Mouse (Mus musculus): Measurements from ENCODE around the gene Usmg5.

DNA sequence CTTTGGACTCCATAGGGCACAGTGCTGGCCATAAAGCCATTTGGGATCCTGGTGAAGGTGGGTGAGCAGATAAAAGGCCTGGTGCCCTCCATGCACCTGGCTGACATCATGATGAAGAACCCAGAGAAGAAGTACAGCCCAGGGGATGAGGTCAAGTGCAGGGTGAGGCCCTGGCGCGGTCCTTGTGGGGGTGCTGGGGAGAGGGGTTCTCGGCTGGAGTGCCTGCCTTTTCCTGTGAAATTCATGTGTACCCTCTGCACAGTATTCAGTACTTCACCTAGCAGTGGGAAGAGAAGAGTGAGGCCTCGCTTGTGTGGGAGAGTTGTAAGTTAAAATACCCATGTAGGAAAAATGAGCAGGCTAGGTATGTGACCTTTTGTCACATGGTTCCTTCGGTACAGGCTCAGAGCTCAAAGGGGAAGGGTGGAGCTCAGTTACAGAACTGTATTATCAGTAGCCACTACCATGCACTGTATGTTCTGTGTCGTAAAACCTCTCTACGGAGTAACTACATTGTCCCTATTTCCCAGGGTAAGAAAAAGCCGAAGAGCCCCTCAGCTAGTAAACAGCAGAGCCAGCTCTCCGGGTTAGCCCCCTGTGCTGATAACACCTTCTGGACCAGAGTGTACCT lies 14.3 kb upstream of the Usmg5 start:
- no peak for TF ChIP-seq GATA1 (IDR thresholded peaks at IDR 0.05; ENCODE audit: borderline replicate concordance, low read length)
- TF ChIP-seq FLI1 (IDR thresholded peaks at IDR 0.05; ENCODE audit: low read length): no peak
